Mouse (Mus musculus): Measurements from ENCODE around the gene Plcl1.

Plcl1 gene

GRCm38 (mm10) chr1:55525748-55526147, 120.0 kb downstream of the Plcl1 start:
- no peak for DNase-seq (ENCODE audit: low read depth)

GRCm38 (mm10) chr1:55528547-55529304, 123.0 kb downstream of the Plcl1 start:
- DNase-seq (ENCODE audit: low read depth) = peak; percentile 42

- DNase-seq (ENCODE audit: low read depth) = no peak
Observed at GRCm38 (mm10) chr1:55533823-55534222, 128.1 kb downstream of the Plcl1 start.

- no peak for DNase-seq (ENCODE audit: low read depth)
Observed at GRCm38 (mm10) chr1:55554405-55554804, 148.7 kb downstream of the Plcl1 start.

DNA sequence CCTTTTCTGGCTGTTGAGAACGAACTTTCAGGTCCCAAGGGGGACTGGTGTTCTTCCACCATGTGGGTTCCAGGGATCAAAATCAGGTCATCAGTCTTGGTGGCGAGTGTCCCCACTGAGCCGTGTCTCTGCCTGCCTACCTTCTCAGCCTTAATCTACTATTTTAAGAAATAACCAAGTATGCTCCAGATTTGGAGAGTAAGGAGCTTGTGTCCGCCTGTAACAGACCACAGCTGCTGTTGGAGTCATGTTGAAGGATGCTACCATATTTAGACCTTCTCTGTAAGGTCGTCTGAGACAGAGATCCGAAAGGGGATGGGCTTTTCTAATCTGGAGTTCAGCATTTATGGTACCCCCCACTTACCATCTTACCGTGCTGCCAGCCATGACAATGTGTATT, 152.2 kb downstream of the Plcl1 start:
- no peak for DNase-seq (ENCODE audit: low read depth)

DNA sequence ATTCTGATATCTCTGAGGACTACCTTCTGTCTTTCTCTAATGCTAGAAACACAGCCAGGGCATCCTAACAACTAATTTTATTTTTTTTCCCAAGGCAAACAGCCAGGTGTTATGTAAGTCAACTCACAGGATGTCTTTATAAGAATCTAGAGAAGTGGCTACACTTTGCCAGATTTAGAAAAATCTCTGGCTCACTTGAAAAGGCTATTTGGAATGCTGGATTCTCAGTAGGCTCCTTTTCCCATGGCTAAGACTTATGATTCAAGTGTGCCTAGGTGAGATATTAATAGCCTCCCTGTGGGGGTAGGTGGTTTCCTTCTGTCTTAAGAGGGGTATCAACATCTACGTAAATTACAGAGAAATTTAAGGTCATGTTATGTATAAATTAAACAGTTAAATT, 152.7 kb downstream of the Plcl1 start:
- no peak for DNase-seq (ENCODE audit: low read depth)

GRCm38 (mm10) chr1:55559998-55560397, 154.3 kb downstream of the Plcl1 start:
- DNase-seq (ENCODE audit: low read depth) = no peak

DNA sequence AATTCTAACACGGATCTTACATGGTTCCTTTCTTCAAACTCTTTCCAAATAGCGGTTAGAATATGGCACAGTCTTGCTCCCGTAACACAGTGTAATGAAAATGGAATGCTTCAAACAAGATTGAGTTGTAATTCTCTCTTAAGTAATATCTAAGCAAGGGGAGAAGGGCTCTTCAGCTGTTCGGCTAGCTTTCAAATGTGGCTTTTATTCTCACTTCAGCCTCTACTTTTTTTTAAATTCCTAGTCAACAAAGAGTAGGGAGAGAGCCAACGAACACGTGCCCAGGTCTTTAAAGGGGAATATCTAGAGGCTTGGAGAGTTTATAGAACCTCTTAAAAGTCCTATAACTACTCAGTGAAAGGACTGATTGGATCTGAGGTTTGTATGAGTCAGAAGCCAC, 160.2 kb downstream of the Plcl1 start:
- no peak for DNase-seq (ENCODE audit: low read depth)

GRCm38 (mm10) chr1:55567801-55568360, 162.2 kb downstream of the Plcl1 start:
- DNase-seq (ENCODE audit: low read depth) = no peak

- no peak for DNase-seq (ENCODE audit: low read depth)
Observed at GRCm38 (mm10) chr1:55570225-55570624, 164.5 kb downstream of the Plcl1 start.

DNA sequence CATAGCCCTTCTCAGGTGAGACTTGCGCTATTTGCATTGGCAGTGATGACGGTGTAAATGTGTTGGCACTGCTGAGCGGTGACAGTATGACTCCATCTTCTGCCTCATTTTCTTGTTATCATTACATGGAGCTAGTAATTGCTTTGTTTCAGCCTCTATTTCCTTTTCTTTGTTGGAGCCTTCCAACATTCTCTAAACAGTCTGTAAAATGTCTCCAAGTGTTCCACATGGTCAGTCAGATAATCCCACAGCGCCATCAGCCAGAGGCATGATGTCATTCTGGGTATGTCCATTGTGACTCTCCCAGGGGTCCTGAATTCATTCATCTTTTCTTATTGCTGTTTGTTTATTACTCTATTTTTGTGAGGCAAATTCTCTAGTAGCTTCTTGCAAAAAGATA, 165.7 kb downstream of the Plcl1 start:
- no peak for DNase-seq (ENCODE audit: low read depth)

- DNase-seq (ENCODE audit: low read depth) = no peak
Observed at GRCm38 (mm10) chr1:55572202-55572601, 166.5 kb downstream of the Plcl1 start.

GRCm38 (mm10) chr1:55572664-55573063, 166.9 kb downstream of the Plcl1 start:
- no peak for DNase-seq (ENCODE audit: low read depth)

- DNase-seq (ENCODE audit: low read depth) = no peak
Observed at GRCm38 (mm10) chr1:55575916-55576315, 170.2 kb downstream of the Plcl1 start.

GRCm38 (mm10) chr1:55581752-55582151, 176.0 kb downstream of the Plcl1 start:
- DNase-seq (ENCODE audit: low read depth) = no peak

DNA sequence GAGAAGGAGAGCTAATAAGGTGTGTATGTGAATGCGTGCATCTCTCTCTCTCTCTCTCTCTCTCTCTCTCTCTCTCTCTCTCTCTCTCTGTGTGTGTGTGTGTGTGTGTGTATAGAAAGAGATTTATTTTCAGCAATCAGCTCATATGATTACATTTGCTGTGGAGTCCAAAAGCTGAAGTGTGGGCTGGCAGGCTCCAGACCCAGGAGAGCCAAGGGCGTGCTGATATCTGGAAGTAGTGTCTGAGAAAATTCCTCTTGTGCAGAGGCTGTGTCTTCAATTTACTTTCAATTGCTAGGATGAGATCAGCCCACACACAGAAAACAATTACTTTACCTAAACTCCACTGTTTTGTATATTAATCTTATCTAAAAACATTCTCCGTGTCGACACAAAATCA, 179.7 kb downstream of the Plcl1 start:
- DNase-seq (ENCODE audit: low read depth) = no peak

DNA sequence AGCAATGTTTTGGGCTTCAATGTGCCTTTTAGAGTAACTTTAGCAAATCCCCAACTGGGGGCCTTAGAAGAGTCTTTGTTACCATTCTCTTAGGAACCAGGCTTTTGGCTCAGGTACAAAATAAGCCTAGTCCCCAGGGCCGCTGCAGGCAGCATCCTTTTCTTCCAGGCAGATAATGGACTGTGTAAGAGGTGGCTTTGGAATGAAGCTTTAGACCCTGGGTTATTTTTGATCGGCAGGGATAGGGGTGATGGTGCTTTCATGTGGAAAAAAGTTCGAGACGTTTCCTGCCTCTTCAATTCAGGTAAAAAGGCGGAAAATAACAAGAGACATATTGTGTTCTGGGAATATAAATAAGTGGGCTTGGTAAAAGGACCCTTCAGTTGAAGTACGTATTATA, 182.4 kb downstream of the Plcl1 start:
- no peak for DNase-seq (ENCODE audit: low read depth)

GRCm38 (mm10) chr1:55590047-55590446, 184.3 kb downstream of the Plcl1 start:
- DNase-seq (ENCODE audit: low read depth) = no peak

DNA sequence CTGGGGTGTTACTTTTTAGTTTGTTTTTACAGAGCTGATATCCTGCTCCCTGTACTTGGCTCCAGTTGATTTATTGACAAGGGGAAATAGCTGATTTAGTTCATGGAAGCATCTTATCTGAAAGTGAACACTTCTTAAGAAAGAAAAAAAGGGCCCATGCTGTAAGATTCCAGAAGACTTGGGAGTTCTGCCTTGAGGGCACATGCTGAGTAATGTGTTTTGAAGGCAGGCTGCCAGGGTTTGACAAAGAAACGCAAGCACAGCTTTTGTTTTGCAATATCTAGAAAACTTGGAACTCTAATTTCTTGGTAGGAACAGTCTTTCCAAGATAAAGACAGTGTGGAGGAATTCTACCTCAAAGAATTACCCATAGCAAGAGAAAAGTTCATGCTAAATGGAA, 194.8 kb downstream of the Plcl1 start:
- no peak for DNase-seq (ENCODE audit: low read depth)

DNA sequence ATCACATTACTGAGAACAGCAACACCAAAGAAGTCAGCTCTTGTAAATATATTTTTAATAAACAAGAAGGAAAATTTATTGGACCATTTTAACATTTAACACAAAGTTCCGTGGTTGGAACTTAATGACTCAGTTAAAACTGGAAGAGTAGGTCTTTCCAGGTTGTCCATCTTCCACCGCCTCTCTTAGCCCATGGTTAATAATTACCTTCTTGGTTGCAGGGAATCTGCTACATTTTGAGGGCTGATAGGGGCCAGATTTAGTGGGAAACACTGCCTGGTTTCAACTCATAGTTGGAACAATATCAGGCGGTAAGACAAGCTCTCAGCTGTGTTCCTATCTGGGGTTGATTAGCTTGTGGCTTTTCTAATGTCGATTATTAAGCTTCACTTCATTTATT, 198.9 kb downstream of the Plcl1 start:
- no peak for DNase-seq (ENCODE audit: low read depth)

DNA sequence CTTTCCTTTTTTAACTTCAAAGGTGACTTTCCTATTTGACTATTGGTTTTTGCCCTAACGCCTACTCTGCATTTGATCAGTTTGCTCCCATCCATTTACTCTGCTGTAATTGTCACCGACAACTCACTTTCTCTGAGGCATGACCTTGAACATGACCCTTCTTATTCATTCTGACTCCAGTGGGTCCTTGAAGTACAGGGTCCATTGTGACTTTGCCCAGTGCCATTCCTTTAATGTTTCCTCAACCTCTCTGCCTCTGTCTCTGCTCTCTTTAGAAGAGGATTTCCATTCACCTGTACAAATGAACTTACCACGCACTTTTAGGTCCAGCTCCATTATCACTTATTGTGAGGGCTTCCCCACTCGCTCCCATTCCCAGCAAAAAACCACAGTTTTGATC, 199.7 kb downstream of the Plcl1 start:
- DNase-seq (ENCODE audit: low read depth) = no peak

GRCm38 (mm10) chr1:55605956-55606355, 200.2 kb downstream of the Plcl1 start:
- no peak for DNase-seq (ENCODE audit: low read depth)

DNA sequence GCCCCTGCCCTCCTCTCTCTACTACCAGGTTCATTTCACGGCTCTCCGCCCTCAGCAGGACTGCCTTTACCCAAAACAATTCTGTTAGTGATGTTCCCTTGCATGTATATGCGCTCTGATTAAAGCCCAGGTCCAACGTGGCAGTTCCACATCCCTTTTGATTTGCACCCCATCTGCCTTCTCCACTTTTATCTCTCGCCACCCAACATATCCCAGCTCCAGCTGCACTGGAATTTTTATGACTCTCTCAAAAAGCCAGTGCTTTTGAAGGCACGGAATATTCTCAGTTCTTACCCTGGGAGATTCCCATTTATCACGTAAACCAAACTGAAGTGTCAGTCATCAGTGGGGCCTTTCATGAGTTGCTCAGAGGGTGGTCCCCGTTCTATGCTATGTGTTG, 200.7 kb downstream of the Plcl1 start:
- no peak for DNase-seq (ENCODE audit: low read depth)

DNA sequence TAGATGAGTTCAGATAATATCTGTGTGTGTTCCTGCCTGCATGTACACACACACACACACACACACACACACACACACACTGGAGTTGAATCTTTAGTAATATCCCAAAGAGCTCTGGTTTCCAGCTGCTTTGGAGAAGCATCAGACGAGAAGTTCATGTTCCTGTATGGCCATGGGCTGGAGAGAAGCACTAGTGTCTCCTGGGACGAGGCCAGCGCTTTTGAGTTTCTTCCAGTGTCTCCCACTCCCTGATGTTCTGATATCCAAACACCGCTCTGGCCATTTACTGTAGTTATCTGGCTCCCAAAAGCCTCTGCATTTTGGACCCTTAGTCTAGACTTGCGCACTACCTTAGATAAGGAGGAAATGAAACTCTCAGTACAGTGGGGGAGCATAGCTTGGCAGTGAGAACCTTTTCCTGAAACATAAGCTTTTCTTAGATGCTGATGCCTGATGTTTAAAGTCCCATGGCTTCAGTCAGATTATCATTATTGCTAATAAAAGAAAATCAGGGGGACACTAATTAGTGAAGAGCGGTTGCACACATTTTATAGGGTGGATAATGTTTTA, 207.1 kb downstream of the Plcl1 start:
- DNase-seq (ENCODE audit: low read depth) = no peak

Measured in c-Kit-positive CD71-negative TER-119-negative erythroid progenitor cells, embryonic 14.5 days (primary cell).